ENCODE assay signal across 20 mouse cellular contexts in genomic region chr8:110642331-110642730, GRCm38 (mm10). TPM values are rescaled to one million over a fixed set of nuclear protein-coding genes. Genes with fewer than 3 reads are reported as not detected.
DNase-seq lines count a peak whose midpoint lies in the region; ATAC-seq and TF ChIP-seq lines count a peak whose summit lies in the region.
"Had no signal": no experiment of that assay in that cellular context is flagged by ENCODE, and none has a peak within 500 bp of the region (broad histone marks: within the 10 kb centered on the region; RNA-seq: fewer than 3 reads in every experiment).

No protein-coding gene starts in this region.

- H3K4me1 ChIP-seq in heart, embryonic 10.5 days, result peaks cover 3% of the 10 kb centered on the region; the same call in 1 of the 2 replicates
- H3K4me1 ChIP-seq in stomach, postnatal 0 days (replicated peaks; ENCODE audit: control insufficient read depth, insufficient read depth), result no peaks in the 10 kb centered on the region
- H3K4me1 ChIP-seq: embryonic facial prominence, embryonic 12.5 days; hindbrain, embryonic 10.5 days; liver, embryonic 15.5 days had no signal

- no peak for ATAC-seq in stomach, postnatal 0 days (ENCODE audit: low FRiP score, low TSS enrichment)
- ATAC-seq: CD4-positive, CD25-positive, alpha-beta regulatory T cell, adult 4 months; forebrain, embryonic 14.5 days; hindbrain, postnatal 0 days; intestine, postnatal 0 days; Patski had no signal

- no peak overlapping the region for H3K4me3 ChIP-seq in heart, embryonic 10.5 days
- no peak overlapping the region for H3K4me3 ChIP-seq in stomach, postnatal 0 days (ENCODE audit: low read depth, low read length)
- H3K4me3 ChIP-seq: embryonic facial prominence, embryonic 12.5 days; heart, embryonic 13.5 days; hindbrain, embryonic 10.5 days; liver, embryonic 15.5 days had no signal

- no peak for TF ChIP-seq CTCF in brain, embryonic 14.5 days (IDR thresholded peaks at IDR 0.05; ENCODE audit: borderline replicate concordance, extremely low read depth, insufficient read depth, insufficient read length)
- TF ChIP-seq CTCF in stomach, postnatal 0 days (IDR thresholded peaks at IDR 0.05; ENCODE audit: low read depth), result no peak

- no peak overlapping the region for H3K9ac ChIP-seq in stomach, postnatal 0 days (ENCODE audit: low read length)
- H3K9ac ChIP-seq: embryonic facial prominence, embryonic 12.5 days; heart, embryonic 13.5 days; liver, embryonic 15.5 days had no signal

- 89% methylated on average over 5 of the region's 5 CpGs for WGBS in heart, embryonic 10.5 days
- 89% methylated on average over 5 of the region's 5 CpGs for WGBS in stomach, postnatal 0 days

- H3K9me3 ChIP-seq in heart, embryonic 10.5 days, result no peaks in the 10 kb centered on the region
- H3K9me3 ChIP-seq in stomach, postnatal 0 days (ENCODE audit: control insufficient read depth, low read length), result no peaks in the 10 kb centered on the region
- H3K9me3 ChIP-seq: embryonic facial prominence, embryonic 12.5 days; heart, embryonic 13.5 days; hindbrain, embryonic 10.5 days; liver, embryonic 15.5 days had no signal

- H3K36me3 ChIP-seq in heart, embryonic 10.5 days, result peaks cover 26% of the 10 kb centered on the region
- H3K36me3 ChIP-seq in stomach, postnatal 0 days (ENCODE audit: control insufficient read depth, insufficient read depth, low read length), result peaks cover 2% of the 10 kb centered on the region; the same call in 1 of the 2 replicates

- no peaks in the 10 kb centered on the region for H3K27me3 ChIP-seq in heart, embryonic 10.5 days (ENCODE audit: insufficient read depth, poor library complexity, severe bottlenecking)
- no peaks in the 10 kb centered on the region for H3K27me3 ChIP-seq in stomach, postnatal 0 days (ENCODE audit: control insufficient read depth, insufficient read depth, low read length)
- H3K27me3 ChIP-seq: embryonic facial prominence, embryonic 12.5 days; heart, embryonic 13.5 days; liver, embryonic 15.5 days; Patski had no signal

- DNase-seq in adrenal gland, postnatal 10 days, result peak; percentile 65
- DNase-seq in adrenal gland, adult 8-10 months, result no peak
- peak; percentile 46 for DNase-seq in heart, postnatal 4 days
- no peak for DNase-seq in heart, embryonic 10.5 days (ENCODE audit: low spot score)
- peak; percentile 7 for DNase-seq in brain, embryonic 14.5 days (ENCODE audit: low read depth)
- peak; percentile 76 for DNase-seq in cerebellum, adult 9-11 months
- DNase-seq in right cerebral cortex, postnatal 36 days (ENCODE audit: low spot score in 2 of 2), result no peak
- no peak for DNase-seq in stomach, postnatal 0 days (ENCODE audit: low spot score)
- DNase-seq: right cerebral cortex, postnatal 4 days; thymus, postnatal 14 days had no signal

- no peak overlapping the region for H3K27ac ChIP-seq in heart, embryonic 10.5 days
- no peak overlapping the region for H3K27ac ChIP-seq in stomach, postnatal 0 days (replicated peaks)
- H3K27ac ChIP-seq: embryonic facial prominence, embryonic 12.5 days; heart, embryonic 13.5 days; hindbrain, embryonic 10.5 days; hindbrain, postnatal 0 days; kidney, postnatal 0 days; liver, embryonic 15.5 days had no signal

- no peak for TF ChIP-seq EP300 in stomach, postnatal 0 days (optimal IDR thresholded peaks at IDR 0.05)

- no peak overlapping the region for H3K4me2 ChIP-seq in stomach, postnatal 0 days (replicated peaks; ENCODE audit: low read depth)
- H3K4me2 ChIP-seq: embryonic facial prominence, embryonic 12.5 days; heart, embryonic 13.5 days; liver, embryonic 15.5 days had no signal

- TF ChIP-seq POLR2A in brain, embryonic 14.5 days (IDR thresholded peaks at IDR 0.05; ENCODE audit: borderline replicate concordance, extremely low read depth, insufficient read depth, insufficient read length, poor library complexity, severe bottlenecking), result no peak

RNA-seq across cellular contexts. Expression of gene Vac14, which starts 23.9 kb away (rescaled TPM):
- 10 to 100 TPM; 20.7 to 28.0 TPM for total RNA-seq in adrenal gland, postnatal 10 days (2021)
- 10 to 100 TPM; 30.9 to 34.8 (median 33.2) TPM for total RNA-seq in adrenal gland, adult 8-10 months (2022)
- total RNA-seq in heart, postnatal 4 days (2021), result 10 to 100 TPM; 26.7 to 28.1 TPM
- 25.3 and 31.8 TPM in 2 replicates for polyA plus RNA-seq in heart, embryonic 10.5 days (2016; fragmentation: Nextera tagmentation; extraction: Ambion mirVana)
- polyA plus RNA-seq in brain, embryonic 14.5 days (2012; rRNA removed), result 45.9 and 48.6 TPM in 2 replicates
- 7.7 and 9.5 TPM in 2 replicates for polyA plus RNA-seq in stomach, postnatal 0 days (2015; fragmentation: Nextera tagmentation; extraction: Ambion mirVana)

Comparison
In these comparisons a context has a peak if more than half of its experiments do, and no peak if none do; other contexts are left out.
1. DNase-seq: peak in adrenal gland, postnatal 10 days (single experiment), heart, postnatal 4 days (single experiment), brain, embryonic 14.5 days (single experiment) and cerebellum, adult 9-11 months (single experiment); none in adrenal gland, adult 8-10 months (single experiment), heart, embryonic 10.5 days (single experiment), right cerebral cortex, postnatal 36 days (0 of 2) and stomach, postnatal 0 days (single experiment).